Comparison of ENCODE assay signal across 8 mouse cellular contexts in the genomic region with DNA sequence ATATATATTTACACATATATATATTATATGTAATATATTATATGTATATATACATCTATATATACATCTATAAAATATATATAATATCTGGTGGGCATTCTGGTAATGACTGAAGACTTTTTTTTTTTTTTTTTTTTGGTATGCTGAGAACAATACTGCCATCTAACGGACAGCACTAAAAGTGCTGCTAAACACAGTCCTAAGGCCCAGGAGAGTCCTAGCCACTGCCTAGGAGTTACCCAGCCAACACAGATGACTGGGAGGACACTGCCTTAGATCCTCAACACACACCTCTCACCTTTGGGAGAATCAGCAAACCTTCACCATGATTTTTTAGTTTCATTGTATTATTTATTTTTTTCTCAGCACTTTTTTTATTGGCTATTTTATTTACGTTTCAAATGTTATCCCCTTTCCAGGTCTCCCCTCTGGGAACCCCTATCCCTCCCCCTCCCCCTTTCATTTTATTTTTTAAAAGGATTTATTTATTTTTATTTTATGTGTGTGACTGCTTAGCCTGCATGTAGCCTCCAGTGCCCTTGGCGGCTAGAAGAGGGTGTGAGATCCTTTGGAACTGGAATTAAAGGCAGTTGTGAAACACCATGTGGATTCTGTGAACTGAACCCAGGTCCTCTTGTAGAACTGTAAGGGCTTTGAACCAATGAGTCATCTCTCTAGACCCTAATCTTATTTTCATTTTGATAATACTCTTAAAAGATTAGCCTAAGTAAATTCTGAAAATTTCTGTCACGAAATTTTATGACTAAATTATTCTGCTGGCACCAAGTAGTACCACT. TPM values are rescaled to one million over a fixed set of nuclear protein-coding genes. Genes with fewer than 3 reads are reported as not detected.
A peak's percentile ranks its signal among the peaks of the same experiment; 100 is the strongest.
DNase-seq lines count a peak whose midpoint lies in the region; ATAC-seq lines count a peak whose summit lies in the region.

No protein-coding gene starts in this region.

- H3K4me3 ChIP-seq in forebrain, embryonic 12.5 days (replicated peaks) = no peak overlapping the region
- H3K4me3 ChIP-seq in forebrain, embryonic 15.5 days = no peak overlapping the region

- no peak overlapping the region for H3K4me2 ChIP-seq in forebrain, embryonic 12.5 days
- no peak overlapping the region for H3K4me2 ChIP-seq in forebrain, embryonic 15.5 days (replicated peaks)

- H3K27me3 ChIP-seq in forebrain, embryonic 12.5 days = no peaks in the 10 kb centered on the region
- no peaks in the 10 kb centered on the region for H3K27me3 ChIP-seq in forebrain, embryonic 15.5 days

- H3K4me1 ChIP-seq in forebrain, embryonic 12.5 days = no peaks in the 10 kb centered on the region
- no peaks in the 10 kb centered on the region for H3K4me1 ChIP-seq in forebrain, embryonic 15.5 days

- no peaks in the 10 kb centered on the region for H3K9me3 ChIP-seq in forebrain, embryonic 12.5 days
- no peaks in the 10 kb centered on the region for H3K9me3 ChIP-seq in forebrain, embryonic 15.5 days

- intact Hi-C loops in left cerebral cortex, postnatal 4 days (cut with DNase I) = no loop called here

- 66% methylated on average over 4 of the region's 4 CpGs for WGBS in forebrain, embryonic 12.5 days
- WGBS in forebrain, embryonic 15.5 days = 66% methylated on average over 4 of the region's 4 CpGs

- H3K36me3 ChIP-seq in forebrain, embryonic 12.5 days (replicated peaks) = peaks cover 34% of the 10 kb centered on the region
- peaks cover 38% of the 10 kb centered on the region for H3K36me3 ChIP-seq in forebrain, embryonic 15.5 days

- ATAC-seq in forebrain, embryonic 12.5 days (ENCODE audit: low FRiP score) = peak; percentile 79; the same call in 1 of the 2 replicates
- ATAC-seq in forebrain, embryonic 15.5 days (replicated peaks) = no peak; the same call in 1 of the 2 replicates
- ATAC-seq in neutrophil, adult 5-6 weeks (ENCODE audit: extremely low read depth, insufficient number of reproducible peaks, low FRiP score, poor library complexity, severe bottlenecking) = peak; percentile 76

- DNase-seq in thymus, postnatal 0 days (ENCODE audit: low spot score) = peak; percentile 29
- no peak for DNase-seq in thymus, postnatal 4 days
- DNase-seq in kidney, postnatal 10 days = peak; percentile 26
- no peak for DNase-seq in adrenal gland, postnatal 25 days
- DNase-seq in left cerebral cortex, postnatal 4 days = no peak

- H3K9ac ChIP-seq in forebrain, embryonic 12.5 days = no peak overlapping the region
- no peak overlapping the region for H3K9ac ChIP-seq in forebrain, embryonic 15.5 days (replicated peaks)

- no peak overlapping the region for H3K27ac ChIP-seq in forebrain, embryonic 12.5 days
- no peak overlapping the region for H3K27ac ChIP-seq in forebrain, embryonic 15.5 days (replicated peaks)

RNA-seq across cellular contexts. Expression of gene F3, which starts 38.9 kb away (rescaled TPM):
- polyA plus RNA-seq in forebrain, embryonic 12.5 days (2016; fragmentation: Nextera tagmentation; extraction: Ambion mirVana) = 6.7 and 7.3 TPM in 2 replicates
- 8.3 and 8.9 TPM in 2 replicates for polyA plus RNA-seq in forebrain, embryonic 15.5 days (2015; fragmentation: Nextera tagmentation; extraction: Ambion mirVana)
- polyA plus RNA-seq in thymus, postnatal 0 days (2015; fragmentation: Nextera tagmentation; extraction: Ambion mirVana) = 3.6 and 5.5 TPM in 2 replicates
- total RNA-seq in neutrophil, adult 5-6 weeks (2017) = 0.58 TPM in 1 of 2 replicates, not detected in the other
- total RNA-seq in adrenal gland, postnatal 25 days (2021) = 9.1 and 10.0 TPM in 2 replicates
- 10 to 100 TPM; 15.2 to 16.6 TPM for total RNA-seq in left cerebral cortex, postnatal 4 days (2021)

RNA-seq across cellular contexts. Expression of gene Abcd3, which starts 52.8 kb away (rescaled TPM):
- 65.4 and 69.9 TPM in 2 replicates for polyA plus RNA-seq in forebrain, embryonic 12.5 days (2016; fragmentation: Nextera tagmentation; extraction: Ambion mirVana)
- 68.9 and 70.3 TPM in 2 replicates for polyA plus RNA-seq in forebrain, embryonic 15.5 days (2015; fragmentation: Nextera tagmentation; extraction: Ambion mirVana)
- 25.5 and 29.7 TPM in 2 replicates for polyA plus RNA-seq in thymus, postnatal 0 days (2015; fragmentation: Nextera tagmentation; extraction: Ambion mirVana)
- 11.2 and 13.4 TPM in 2 replicates for total RNA-seq in neutrophil, adult 5-6 weeks (2017)
- total RNA-seq in adrenal gland, postnatal 25 days (2021) = 98.6 and 99.7 TPM in 2 replicates
- 10 to 100 TPM; 73.3 to 79.7 TPM for total RNA-seq in left cerebral cortex, postnatal 4 days (2021)

Comparison
In these comparisons a context has a peak if more than half of its experiments do, and no peak if none do; other contexts are left out.
1. DNase-seq: peak in thymus, postnatal 0 days (single experiment) and kidney, postnatal 10 days (single experiment); none in thymus, postnatal 4 days (single experiment), adrenal gland, postnatal 25 days (single experiment) and left cerebral cortex, postnatal 4 days (single experiment).